Mouse (Mus musculus): ENCODE results near the gene Piwil4. TPM values are rescaled to one million over a fixed set of nuclear protein-coding genes. Genes with fewer than 3 reads are reported as not detected.
"Not testable (repeated sequence)": the region's sequence is repeated elsewhere in the genome, so short reads cannot be mapped to it uniquely, and the experiment has no call there.

Piwil4 gene
- polyA plus RNA-seq, 1 experiment = not detected

- H3K4me1 ChIP-seq (ENCODE audit: control insufficient read depth, insufficient read depth, low read length) = no peaks in the 10 kb centered on the region
- H3K27ac ChIP-seq (ENCODE audit: insufficient read depth, low read depth, low read length) = no peak overlapping the region
- no peak for TF ChIP-seq CTCF (IDR thresholded peaks at IDR 0.05; ENCODE audit: insufficient read depth, low read depth, low read length)
- H3K4me3 ChIP-seq (ENCODE audit: insufficient read depth, low read depth, low read length) = no peak overlapping the region
Measured at GRCm38 (mm10) chr9:14682741-14683140, 57.8 kb downstream of the Piwil4 start.

GRCm38 (mm10) chr9:14680584-14680983 is 59.9 kb downstream of the Piwil4 start:
- TF ChIP-seq CTCF (IDR thresholded peaks at IDR 0.05; ENCODE audit: insufficient read depth, low read depth, low read length) (no peak), POLR2A (IDR thresholded peaks at IDR 0.05; ENCODE audit: insufficient read depth, low read depth, low read length) (no peak)
- 49% methylated on average over 2 of the region's 2 CpGs for whole genome bisulfite sequencing
- no peak overlapping the region for H3K4me3 ChIP-seq (ENCODE audit: insufficient read depth, low read depth, low read length)
- no peak overlapping the region for H3K27ac ChIP-seq (ENCODE audit: insufficient read depth, low read depth, low read length)
- no peaks in the 10 kb centered on the region for H3K4me1 ChIP-seq (ENCODE audit: control insufficient read depth, insufficient read depth, low read length)

GRCm38 (mm10) chr9:14675707-14676691 is 64.5 kb downstream of the Piwil4 start:
- 75% methylated on average over 9 of the region's 9 CpGs for WGBS
- H3K4me3 ChIP-seq (ENCODE audit: insufficient read depth, low read depth, low read length) = no peak overlapping the region
- TF ChIP-seq CTCF (IDR thresholded peaks at IDR 0.05; ENCODE audit: insufficient read depth, low read depth, low read length) = no peak
- TF ChIP-seq POLR2A (IDR thresholded peaks at IDR 0.05; ENCODE audit: insufficient read depth, low read depth, low read length) = no peak

GRCm38 (mm10) chr9:14674506-14674905 is 66.0 kb downstream of the Piwil4 start:
- no peaks in the 10 kb centered on the region for H3K4me1 ChIP-seq (ENCODE audit: control insufficient read depth, insufficient read depth, low read length)
- TF ChIP-seq CTCF (IDR thresholded peaks at IDR 0.05; ENCODE audit: insufficient read depth, low read depth, low read length) (no peak), POLR2A (IDR thresholded peaks at IDR 0.05; ENCODE audit: insufficient read depth, low read depth, low read length) (no peak)
- 95% methylated on average over 8 of the region's 8 CpGs for WGBS
- H3K27ac ChIP-seq (ENCODE audit: insufficient read depth, low read depth, low read length) = no peak overlapping the region
- H3K4me3 ChIP-seq (ENCODE audit: insufficient read depth, low read depth, low read length) = no peak overlapping the region

More at GRCm38 (mm10) chr9:14675707-14676691, 64.5 kb downstream of the Piwil4 start:
- Histone ChIP-seq H3K27ac (ENCODE audit: insufficient read depth, low read depth, low read length) (no peak overlapping the region), H3K4me1 (ENCODE audit: control insufficient read depth, insufficient read depth, low read length) (no peaks in the 10 kb centered on the region)

GRCm38 (mm10) chr9:14673109-14673508 is 67.4 kb downstream of the Piwil4 start:
- no peaks in the 10 kb centered on the region for H3K4me1 ChIP-seq (ENCODE audit: control insufficient read depth, insufficient read depth, low read length)
- H3K27ac ChIP-seq (ENCODE audit: insufficient read depth, low read depth, low read length) = no peak overlapping the region
- WGBS = 87% methylated on average over 4 of the region's 4 CpGs
- H3K4me3 ChIP-seq (ENCODE audit: insufficient read depth, low read depth, low read length) = no peak overlapping the region
- TF ChIP-seq POLR2A (IDR thresholded peaks at IDR 0.05; ENCODE audit: insufficient read depth, low read depth, low read length) (no peak), CTCF (IDR thresholded peaks at IDR 0.05; ENCODE audit: insufficient read depth, low read depth, low read length) (no peak)

GRCm38 (mm10) chr9:14671965-14672364 is 68.6 kb downstream of the Piwil4 start:
- WGBS = 48% methylated on average over 5 of the region's 5 CpGs

GRCm38 (mm10) chr9:14668382-14668781 is 72.2 kb downstream of the Piwil4 start:
- no peak overlapping the region for H3K4me3 ChIP-seq (ENCODE audit: insufficient read depth, low read depth, low read length)
- no peak overlapping the region for H3K27ac ChIP-seq (ENCODE audit: insufficient read depth, low read depth, low read length)
- WGBS = 88% methylated on average over 3 of the region's 3 CpGs
- TF ChIP-seq POLR2A (IDR thresholded peaks at IDR 0.05; ENCODE audit: insufficient read depth, low read depth, low read length) = no peak
- no peak for TF ChIP-seq CTCF (IDR thresholded peaks at IDR 0.05; ENCODE audit: insufficient read depth, low read depth, low read length)
- H3K4me1 ChIP-seq (ENCODE audit: control insufficient read depth, insufficient read depth, low read length) = no peaks in the 10 kb centered on the region

More at GRCm38 (mm10) chr9:14671965-14672364, 68.6 kb downstream of the Piwil4 start:
- H3K27ac ChIP-seq (ENCODE audit: insufficient read depth, low read depth, low read length); H3K4me3 ChIP-seq (ENCODE audit: insufficient read depth, low read depth, low read length); H3K4me1 ChIP-seq (ENCODE audit: control insufficient read depth, insufficient read depth, low read length): not testable (repeated sequence)

GRCm38 (mm10) chr9:14666071-14666470 is 74.5 kb downstream of the Piwil4 start:
- WGBS = 95% methylated on average over 3 of the region's 3 CpGs
- Histone ChIP-seq H3K4me1 (ENCODE audit: control insufficient read depth, insufficient read depth, low read length) (no peaks in the 10 kb centered on the region), H3K27ac (ENCODE audit: insufficient read depth, low read depth, low read length) (no peak overlapping the region), H3K4me3 (ENCODE audit: insufficient read depth, low read depth, low read length) (no peak overlapping the region)
- TF ChIP-seq CTCF (IDR thresholded peaks at IDR 0.05; ENCODE audit: insufficient read depth, low read depth, low read length) (no peak), POLR2A (IDR thresholded peaks at IDR 0.05; ENCODE audit: insufficient read depth, low read depth, low read length) (no peak)

- TF ChIP-seq POLR2A (IDR thresholded peaks at IDR 0.05; ENCODE audit: insufficient read depth, low read depth, low read length) (no peak), CTCF (IDR thresholded peaks at IDR 0.05; ENCODE audit: insufficient read depth, low read depth, low read length) (no peak)
- WGBS = 90% methylated on average over 2 of the region's 2 CpGs
- Histone ChIP-seq H3K27ac (ENCODE audit: insufficient read depth, low read depth, low read length) (no peak overlapping the region), H3K4me1 (ENCODE audit: control insufficient read depth, insufficient read depth, low read length) (no peaks in the 10 kb centered on the region), H3K4me3 (ENCODE audit: insufficient read depth, low read depth, low read length) (no peak overlapping the region)
Measured at GRCm38 (mm10) chr9:14663591-14663990, 76.9 kb downstream of the Piwil4 start.

Data from olfactory bulb, adult 2 months (tissue).